16 mouse cellular contexts compared by ENCODE assay signal in the genomic region with DNA sequence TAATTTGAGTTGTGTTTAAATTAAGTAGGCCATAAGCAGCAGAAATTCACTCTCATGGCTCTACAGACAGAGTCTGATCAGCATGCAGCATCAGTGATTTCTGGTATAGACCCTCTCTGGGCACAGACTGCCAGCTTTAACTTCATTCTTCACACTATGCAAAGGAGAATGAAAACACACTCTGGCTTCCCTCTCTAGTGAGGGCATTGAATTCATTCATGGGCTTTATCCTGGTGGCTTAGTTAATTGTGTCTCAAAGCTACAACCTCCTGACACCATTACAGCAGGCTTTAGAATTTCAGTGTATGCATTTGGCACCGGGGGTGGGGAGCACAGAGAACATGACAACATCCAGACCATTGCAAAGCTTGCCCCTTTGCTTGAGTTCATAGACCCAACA.
DNase-seq lines count a peak whose midpoint lies in the region; ATAC-seq and TF ChIP-seq lines count a peak whose summit lies in the region.
"Had no signal": no experiment of that assay in that cellular context is flagged by ENCODE, and none has a peak within 500 bp of the region (broad histone marks: within the 10 kb centered on the region; RNA-seq: fewer than 3 reads in every experiment).

No protein-coding gene starts in this region.

- WGBS in forebrain, embryonic 13.5 days = 23% methylated on average over 1 of the region's 1 CpGs
- 18% methylated on average over 1 of the region's 1 CpGs for WGBS in forebrain, postnatal 0 days
- 15% methylated on average over 1 of the region's 1 CpGs for WGBS in forebrain, embryonic 15.5 days
- WGBS in forebrain, embryonic 12.5 days = 38% methylated on average over 1 of the region's 1 CpGs

- no peak overlapping the region for H3K9ac ChIP-seq in forebrain, embryonic 13.5 days
- H3K9ac ChIP-seq in forebrain, postnatal 0 days = no peak overlapping the region
- no peak overlapping the region for H3K9ac ChIP-seq in forebrain, embryonic 15.5 days (replicated peaks)
- H3K9ac ChIP-seq in forebrain, embryonic 12.5 days = no peak overlapping the region
- H3K9ac ChIP-seq: embryonic facial prominence, embryonic 12.5 days had no signal

- no peaks in the 10 kb centered on the region for H3K27me3 ChIP-seq in forebrain, embryonic 13.5 days
- no peaks in the 10 kb centered on the region for H3K27me3 ChIP-seq in forebrain, postnatal 0 days (ENCODE audit: insufficient read depth, low read length)
- H3K27me3 ChIP-seq in forebrain, embryonic 15.5 days = no peaks in the 10 kb centered on the region
- no peaks in the 10 kb centered on the region for H3K27me3 ChIP-seq in forebrain, embryonic 12.5 days
- H3K27me3 ChIP-seq: embryonic facial prominence, embryonic 12.5 days had no signal

- H3K9me3 ChIP-seq in forebrain, embryonic 13.5 days (replicated peaks) = no peaks in the 10 kb centered on the region
- no peaks in the 10 kb centered on the region for H3K9me3 ChIP-seq in forebrain, postnatal 0 days (ENCODE audit: low read length)
- H3K9me3 ChIP-seq in forebrain, embryonic 15.5 days = no peaks in the 10 kb centered on the region
- no peaks in the 10 kb centered on the region for H3K9me3 ChIP-seq in forebrain, embryonic 12.5 days
- H3K9me3 ChIP-seq: embryonic facial prominence, embryonic 10.5 days; embryonic facial prominence, embryonic 12.5 days had no signal

- TF ChIP-seq CTCF in forebrain, postnatal 0 days (IDR thresholded peaks at IDR 0.05; ENCODE audit: low read depth) = no peak
- no peak for TF ChIP-seq CTCF in brain, embryonic 14.5 days (IDR thresholded peaks at IDR 0.05; ENCODE audit: borderline replicate concordance, extremely low read depth, insufficient read depth, insufficient read length)

- H3K27ac ChIP-seq in forebrain, embryonic 13.5 days = no peak overlapping the region
- no peak overlapping the region for H3K27ac ChIP-seq in forebrain, postnatal 0 days (ENCODE audit: low read depth, low read length)
- no peak overlapping the region for H3K27ac ChIP-seq in forebrain, embryonic 15.5 days (replicated peaks)
- H3K27ac ChIP-seq in forebrain, embryonic 12.5 days = no peak overlapping the region
- H3K27ac ChIP-seq: embryonic facial prominence, embryonic 10.5 days; embryonic facial prominence, embryonic 12.5 days had no signal

- H3K4me1 ChIP-seq in forebrain, embryonic 13.5 days = 0 out of 2 replicates have a peak, but pooled peaks cover 2% of the 10 kb centered on the region
- H3K4me1 ChIP-seq in forebrain, postnatal 0 days (ENCODE audit: insufficient read depth) = no peaks in the 10 kb centered on the region
- no peaks in the 10 kb centered on the region for H3K4me1 ChIP-seq in forebrain, embryonic 15.5 days
- 0 out of 2 replicates have a peak, but pooled peaks cover 2% of the 10 kb centered on the region for H3K4me1 ChIP-seq in forebrain, embryonic 12.5 days
- H3K4me1 ChIP-seq: embryonic facial prominence, embryonic 10.5 days; embryonic facial prominence, embryonic 12.5 days had no signal

- no peak for DNase-seq in forebrain, postnatal 0 days
- peak; percentile 57 for DNase-seq in brain, embryonic 14.5 days (ENCODE audit: low read depth)
- no peak for DNase-seq in left cerebral cortex, adult 18-20 months (ENCODE audit: low spot score in 2 of 2)
- DNase-seq: adrenal gland, adult 2 months; adrenal gland, postnatal 10 days; adrenal gland, postnatal 25 days; cerebellum, adult 11-12 months; cerebellum, adult 2 months; cerebellum, adult 9-10 months; cerebellum, postnatal 10 days; cerebellum, postnatal 25 days had no signal

- no peak overlapping the region for H3K4me2 ChIP-seq in forebrain, embryonic 13.5 days
- H3K4me2 ChIP-seq in forebrain, postnatal 0 days (ENCODE audit: low read depth) = no peak overlapping the region
- no peak overlapping the region for H3K4me2 ChIP-seq in forebrain, embryonic 15.5 days (replicated peaks)
- no peak overlapping the region for H3K4me2 ChIP-seq in forebrain, embryonic 12.5 days
- H3K4me2 ChIP-seq: embryonic facial prominence, embryonic 12.5 days had no signal

- no peak for TF ChIP-seq POLR2A in brain, embryonic 14.5 days (IDR thresholded peaks at IDR 0.05; ENCODE audit: borderline replicate concordance, extremely low read depth, insufficient read depth, insufficient read length, poor library complexity, severe bottlenecking)

- H3K36me3 ChIP-seq in forebrain, embryonic 13.5 days (ENCODE audit: poor library complexity, severe bottlenecking) = no peaks in the 10 kb centered on the region
- H3K36me3 ChIP-seq in forebrain, postnatal 0 days (ENCODE audit: insufficient read depth) = no peaks in the 10 kb centered on the region
- H3K36me3 ChIP-seq in forebrain, embryonic 15.5 days = no peaks in the 10 kb centered on the region
- H3K36me3 ChIP-seq in forebrain, embryonic 12.5 days (replicated peaks) = no peaks in the 10 kb centered on the region
- H3K36me3 ChIP-seq: embryonic facial prominence, embryonic 10.5 days; embryonic facial prominence, embryonic 12.5 days had no signal

- peak; percentile 57; the same call in 1 of the 2 replicates for ATAC-seq in forebrain, embryonic 13.5 days
- no peak for ATAC-seq in forebrain, postnatal 0 days
- 0 out of 2 replicates have a peak, but pooled peaks have one; percentile 26 for ATAC-seq in forebrain, embryonic 15.5 days (replicated peaks)
- no peak; the same call in 1 of the 2 replicates for ATAC-seq in forebrain, embryonic 12.5 days (ENCODE audit: low FRiP score)

- no peak overlapping the region for H3K4me3 ChIP-seq in forebrain, embryonic 13.5 days
- no peak overlapping the region for H3K4me3 ChIP-seq in forebrain, postnatal 0 days (ENCODE audit: low read depth, low read length)
- no peak overlapping the region for H3K4me3 ChIP-seq in forebrain, embryonic 15.5 days
- H3K4me3 ChIP-seq in forebrain, embryonic 12.5 days (replicated peaks) = no peak overlapping the region
- H3K4me3 ChIP-seq: embryonic facial prominence, embryonic 10.5 days; embryonic facial prominence, embryonic 12.5 days had no signal

Comparison
In these comparisons a context has a peak if more than half of its experiments do, and no peak if none do; other contexts are left out.
1. ATAC-seq: peak in forebrain, embryonic 13.5 days (single experiment) and forebrain, embryonic 15.5 days (single experiment); none in forebrain, postnatal 0 days (single experiment) and forebrain, embryonic 12.5 days (single experiment).